Mouse (Mus musculus) embryo, embryonic 9.5 days (tissue): Measurements from ENCODE around the gene Atg4d.
"Not testable (repeated sequence)": the region's sequence is repeated elsewhere in the genome, so short reads cannot be mapped to it uniquely, and the experiment has no call there.

Experiments
- DNase-seq: peaks from one replicate; pipeline ENCODE4 v3.0.0-alpha.2; 2017; ENCODE audit errors: extremely low spot score

Atg4d gene

DNA sequence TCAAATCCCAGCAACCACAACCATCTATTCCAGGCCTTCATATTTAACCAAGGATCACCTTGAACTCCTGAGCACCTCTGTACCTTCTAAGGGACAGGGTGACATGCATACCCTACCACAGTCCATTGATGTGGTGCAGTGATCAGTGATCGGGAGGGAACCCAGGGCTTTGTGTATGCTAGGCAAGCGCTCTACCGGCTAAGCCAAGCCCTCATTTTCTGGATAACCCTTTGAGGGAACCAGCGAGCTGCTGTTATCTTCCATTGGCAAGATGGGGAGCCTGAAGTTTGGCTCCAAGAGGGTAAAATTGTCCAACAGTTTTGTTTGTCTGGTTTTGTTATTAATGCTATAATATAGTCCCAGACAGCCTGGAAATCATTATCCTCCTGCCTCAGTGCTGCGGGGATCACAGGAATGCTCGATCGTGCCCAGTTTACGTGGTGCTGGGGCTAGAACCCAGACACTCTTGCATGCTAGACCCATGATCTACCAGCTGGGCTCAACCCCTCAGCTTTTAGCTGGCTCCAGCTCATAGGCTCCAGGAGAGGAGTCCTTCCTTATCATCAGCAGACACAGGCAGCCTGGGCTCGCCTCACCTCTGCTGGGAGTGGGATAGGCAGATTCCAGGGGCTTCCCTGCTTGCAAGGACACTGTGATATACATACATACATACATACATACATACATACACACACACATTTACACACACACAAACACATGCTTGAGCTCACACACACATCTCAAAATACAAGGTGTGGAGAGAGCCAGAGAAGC, 49.5 kb downstream of the Atg4d start:
- no peak for DNase-seq

- DNase-seq: no peak
Measured at GRCm38 (mm10) chr9:21315421-21315820, 50.3 kb downstream of the Atg4d start.

DNA sequence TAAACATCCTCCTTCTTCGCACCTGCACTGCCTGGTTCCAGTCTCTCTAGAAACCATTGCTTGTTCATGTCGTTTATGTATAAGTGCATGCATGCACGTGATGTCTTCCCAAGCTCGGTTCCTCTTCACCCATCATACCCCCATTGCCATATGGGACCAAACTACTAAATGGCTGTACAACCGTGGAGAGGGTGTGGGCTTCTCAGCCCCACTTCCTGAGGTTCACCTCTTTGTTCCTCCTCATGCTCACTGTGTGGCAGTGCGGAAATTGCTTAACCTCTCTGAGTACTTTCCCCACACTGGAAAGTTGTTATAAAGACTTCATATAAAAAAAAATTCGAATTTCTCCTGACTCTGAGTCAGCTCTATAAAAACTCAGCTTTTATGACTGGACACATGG, 51.6 kb downstream of the Atg4d start:
- no peak for DNase-seq

- DNase-seq: no peak
Measured at GRCm38 (mm10) chr9:21318792-21319191, 53.7 kb downstream of the Atg4d start.

DNA sequence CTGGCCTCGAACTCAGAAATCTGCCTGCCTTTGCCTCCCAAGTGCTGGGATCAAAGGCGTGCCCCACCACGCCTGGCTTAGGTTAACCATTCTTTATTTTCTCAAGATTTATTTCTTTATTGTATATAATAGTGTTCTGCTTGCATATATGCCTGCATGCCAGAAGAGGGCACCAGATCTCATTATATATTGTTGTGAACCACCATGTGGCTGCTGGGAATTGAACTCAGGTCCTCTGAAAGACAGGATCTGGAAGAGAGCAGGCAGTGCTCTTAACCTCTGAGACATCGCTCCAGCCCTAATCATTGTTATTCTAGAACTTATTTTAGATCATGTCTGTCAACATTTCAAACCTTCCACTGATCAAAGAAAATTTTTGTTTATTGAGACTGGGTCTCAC, 54.4 kb downstream of the Atg4d start:
- DNase-seq: no peak

DNA sequence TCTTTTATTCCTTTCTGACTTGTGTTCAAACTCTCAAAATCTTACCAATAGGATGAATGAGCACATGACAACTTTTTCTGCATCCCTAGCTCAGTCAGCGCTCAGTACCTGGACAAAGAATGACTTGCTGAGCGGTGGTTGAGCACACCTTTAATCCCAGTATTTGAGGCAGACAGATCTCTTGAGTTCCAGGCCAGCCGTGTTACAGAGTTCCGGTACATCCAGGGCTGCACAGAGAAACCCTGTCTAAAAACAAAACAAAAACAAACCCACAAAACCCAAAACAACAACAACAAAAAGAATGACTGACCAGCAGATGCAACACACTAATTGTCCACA, 55.2 kb downstream of the Atg4d start:
- DNase-seq: no peak

DNA sequence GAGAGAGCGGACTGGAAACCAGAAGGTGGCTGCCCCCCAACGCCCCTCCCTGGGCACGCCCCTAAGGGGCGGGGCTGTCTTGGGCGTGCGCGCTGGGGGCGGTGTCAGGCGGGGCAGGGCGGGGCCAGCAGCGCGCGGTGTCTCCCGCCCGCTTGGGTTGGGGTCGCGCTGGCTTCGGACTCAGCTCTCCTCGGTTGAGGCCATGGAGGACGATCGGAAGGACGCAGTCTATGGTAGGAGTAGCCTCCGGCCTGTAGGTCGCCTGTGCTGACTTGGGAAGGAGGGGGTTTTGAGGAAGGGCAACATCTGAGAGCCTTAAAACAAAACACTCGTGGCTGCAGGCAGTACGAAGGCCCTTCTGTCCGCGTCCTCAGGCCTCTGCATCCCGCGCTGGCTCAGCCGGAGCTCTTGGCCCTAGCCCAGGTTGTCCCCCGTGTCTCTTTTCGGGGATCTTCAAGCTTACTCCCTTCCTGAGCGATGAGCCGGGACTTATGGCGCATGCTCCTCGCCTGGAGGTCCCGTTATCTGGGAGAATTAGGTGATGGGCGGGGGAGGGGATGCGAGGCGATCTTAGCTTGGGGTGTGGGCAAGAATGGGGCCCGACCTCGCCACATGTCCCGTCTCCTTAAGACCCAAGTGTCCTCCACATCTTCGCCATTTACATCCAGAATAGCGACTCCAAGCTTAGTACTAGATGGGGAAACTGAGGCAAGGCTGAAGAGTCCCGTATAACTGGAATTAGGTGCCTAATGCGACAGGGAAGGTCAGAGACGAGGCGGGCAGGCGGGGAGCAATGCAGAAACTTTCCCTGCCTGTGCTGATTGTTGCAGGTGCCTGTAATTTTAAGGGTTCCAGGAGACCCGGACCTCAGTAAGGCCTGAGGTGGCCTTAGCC, 55.8 kb downstream of the Atg4d start, which contains the start of gene Slc44a2:
Gene Slc44a2 (plus strand): TSS at position 80 of the 894 bp plus-strand sequence.
- peak; percentile 95 for DNase-seq

GRCm38 (mm10) chr9:21321513-21321835, 56.4 kb downstream of the Atg4d start:
- DNase-seq: no peak

- DNase-seq: no peak
Measured at GRCm38 (mm10) chr9:21322211-21322916, 57.3 kb downstream of the Atg4d start.

DNA sequence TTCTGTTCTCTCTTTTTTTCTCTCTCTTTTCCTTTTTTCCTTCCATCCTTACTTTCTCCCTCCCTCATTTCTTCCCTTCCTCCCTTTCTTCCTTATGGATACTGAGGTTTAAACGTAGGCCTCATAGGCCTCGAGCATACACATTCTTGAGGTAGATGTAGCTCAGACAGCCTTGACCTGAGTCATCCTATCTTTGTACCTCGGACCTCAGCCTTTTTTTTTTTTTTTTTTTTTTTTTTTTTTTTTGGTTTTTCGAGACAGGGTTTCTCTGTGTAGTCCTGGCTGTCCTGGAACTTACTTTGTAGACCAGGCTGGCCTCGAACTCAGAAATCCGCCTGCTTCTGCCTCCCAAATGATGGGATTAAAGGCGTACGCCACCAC, 57.8 kb downstream of the Atg4d start:
- not testable (repeated sequence) for DNase-seq

DNA sequence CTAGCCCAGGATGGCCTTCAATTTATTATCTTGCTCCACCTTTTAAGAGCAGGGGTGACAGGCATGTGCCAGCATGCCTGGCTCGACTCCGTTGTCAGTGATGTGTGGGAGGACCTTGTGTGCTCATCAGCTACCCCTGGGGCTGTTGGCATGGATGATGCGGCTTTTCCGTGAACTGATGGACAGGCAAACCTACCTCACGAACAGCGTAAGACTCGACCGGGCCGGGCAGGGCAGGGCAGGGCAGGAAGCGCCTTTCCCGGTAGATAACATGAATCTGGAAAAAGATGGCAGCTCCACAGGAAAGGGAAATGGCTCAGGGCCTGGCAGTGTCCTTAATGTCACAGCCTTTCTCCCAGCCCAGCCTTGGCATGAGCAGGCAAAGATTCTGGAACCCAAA, 59.2 kb downstream of the Atg4d start:
- no peak for DNase-seq
